Mouse (Mus musculus): ENCODE results near the gene Sapcd1. TPM values are rescaled to one million over a fixed set of nuclear protein-coding genes. Genes with fewer than 3 reads are reported as not detected.
A peak's percentile ranks its signal among the peaks of the same experiment; 100 is the strongest.

The Sapcd1 gene
- total RNA-seq (2015): 1.4 and 1.5 TPM in 2 replicates
- total RNA-seq (2017): 0.22 TPM in 1 of 2 replicates, not detected in the other

GRCm38 (mm10) chr17:35027277-35028068 is at the start of gene Sapcd1:
Gene Sapcd1, minus strand, starts transcription at chr17:35028016.
- ATAC-seq (ENCODE audit: poor library complexity, severe bottlenecking): no peak

DNA sequence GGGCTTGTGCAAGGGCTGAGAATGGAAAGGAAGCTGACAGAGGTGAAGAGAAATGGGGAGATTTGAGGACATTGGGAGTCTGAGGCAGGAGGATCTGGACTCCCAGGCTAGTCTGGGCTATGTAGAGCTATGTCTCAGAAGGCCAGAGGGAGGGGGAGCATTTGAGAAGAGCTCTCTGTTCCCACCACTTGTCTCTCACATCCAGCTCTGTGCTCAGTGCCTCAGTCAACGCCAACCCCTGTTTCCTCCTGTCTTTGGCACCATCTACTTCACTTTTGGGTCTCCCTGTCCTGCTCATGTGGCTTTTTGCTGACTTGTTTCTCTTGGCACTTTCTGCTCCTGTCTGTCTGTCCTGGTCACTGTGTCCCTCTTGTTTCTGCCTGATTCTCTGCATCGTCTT is 49.5 kb upstream of the Sapcd1 start:
- no peak for ATAC-seq (ENCODE audit: poor library complexity, severe bottlenecking)

DNA sequence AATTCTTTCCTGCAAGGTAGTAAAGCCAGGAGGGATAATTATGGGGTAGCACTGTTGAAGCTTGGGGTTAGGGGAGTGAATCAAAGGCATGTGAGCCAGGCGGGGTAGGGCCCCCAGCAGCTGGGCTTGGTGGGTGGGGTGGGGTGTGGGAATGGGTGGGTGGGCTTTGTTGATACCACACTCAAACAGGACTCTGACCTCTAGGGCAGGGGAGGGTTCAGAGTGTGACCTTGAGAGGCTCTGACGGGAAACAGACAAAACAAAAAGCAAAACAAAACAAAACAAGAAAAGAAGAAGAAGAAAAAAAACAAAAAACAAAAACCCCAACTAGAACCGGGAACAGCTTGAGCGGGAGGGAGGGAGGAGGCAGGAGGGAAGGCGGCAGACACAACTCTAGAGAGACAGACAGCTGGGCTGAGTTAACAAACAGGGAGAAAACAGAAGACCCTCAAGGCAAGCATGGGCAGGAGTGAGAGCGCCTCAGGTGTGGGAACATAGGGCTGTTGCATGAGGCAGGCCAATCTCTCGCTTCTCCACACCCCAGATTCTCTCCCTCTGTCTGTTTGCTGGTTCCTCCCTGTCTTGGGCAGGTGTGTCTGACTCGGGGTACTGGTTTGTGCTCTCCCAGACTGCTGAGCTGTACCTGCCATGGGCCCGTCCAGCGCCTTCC is 48.8 kb upstream of the Sapcd1 start, which contains the start of gene Ly6g6e:
Ly6g6e (plus strand) TSS at position 396 of the 670 bp plus-strand sequence.
- no peak for ATAC-seq (ENCODE audit: poor library complexity, severe bottlenecking)

DNA sequence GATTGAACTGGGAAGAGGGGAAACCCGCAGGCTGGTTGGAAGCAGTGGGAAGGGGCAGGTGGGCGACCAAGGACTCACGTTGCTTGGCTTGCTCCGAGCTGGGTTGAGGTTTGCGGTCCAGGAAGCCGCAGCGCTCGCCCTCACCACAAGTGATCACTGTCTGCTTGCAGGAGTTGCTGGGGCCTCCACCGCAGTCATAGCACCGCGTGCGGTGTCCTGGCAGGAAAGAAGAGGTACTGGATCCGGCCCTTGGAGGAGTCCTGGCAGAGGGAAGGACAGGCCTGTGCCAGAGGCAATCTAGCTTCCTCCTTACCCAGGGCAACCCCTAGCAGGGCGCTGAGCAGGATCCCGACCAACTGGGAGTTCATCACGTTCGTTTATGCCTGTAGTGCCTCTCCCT is 46.3 kb upstream of the Sapcd1 start:
- no peak for ATAC-seq (ENCODE audit: poor library complexity, severe bottlenecking)

GRCm38 (mm10) chr17:35071454-35071853 is 43.6 kb upstream of the Sapcd1 start:
- ATAC-seq (ENCODE audit: poor library complexity, severe bottlenecking): no peak

GRCm38 (mm10) chr17:35070556-35071229 is 42.9 kb upstream of the Sapcd1 start:
- ATAC-seq (ENCODE audit: poor library complexity, severe bottlenecking): no peak

DNA sequence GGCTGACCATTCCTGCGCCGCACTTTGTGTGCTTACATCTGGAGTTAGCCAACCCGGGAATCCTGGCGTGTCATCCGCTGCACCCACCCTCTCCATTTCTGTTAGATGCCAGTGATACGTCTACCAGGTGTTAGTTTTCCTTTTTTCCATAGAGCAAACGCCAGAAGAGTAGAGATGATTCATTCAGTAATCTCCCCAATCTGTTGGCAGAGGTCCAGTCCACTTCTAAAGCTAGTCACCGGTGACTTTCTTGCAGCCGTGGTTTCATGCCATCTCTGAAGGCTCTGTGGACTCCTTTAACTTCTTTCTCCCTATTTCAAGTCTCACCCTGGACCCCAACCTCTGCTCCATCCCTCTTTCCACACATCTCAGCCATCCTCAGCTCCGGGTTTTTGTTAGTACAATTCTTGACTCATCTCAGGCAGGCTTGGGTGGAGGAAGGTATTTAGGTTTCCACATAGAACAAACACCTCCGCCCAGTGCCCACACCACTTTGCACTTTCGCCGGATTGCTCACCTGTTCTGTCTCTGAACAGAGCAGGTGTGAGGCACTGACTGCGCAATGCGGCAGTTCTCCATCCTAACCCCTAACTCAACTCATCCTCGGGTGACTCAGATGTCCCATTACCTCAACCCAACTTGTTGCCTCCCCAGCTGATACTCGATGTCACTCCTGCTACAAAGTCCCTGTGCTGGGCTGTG is 40.5 kb upstream of the Sapcd1 start:
- ATAC-seq (ENCODE audit: poor library complexity, severe bottlenecking): no peak

DNA sequence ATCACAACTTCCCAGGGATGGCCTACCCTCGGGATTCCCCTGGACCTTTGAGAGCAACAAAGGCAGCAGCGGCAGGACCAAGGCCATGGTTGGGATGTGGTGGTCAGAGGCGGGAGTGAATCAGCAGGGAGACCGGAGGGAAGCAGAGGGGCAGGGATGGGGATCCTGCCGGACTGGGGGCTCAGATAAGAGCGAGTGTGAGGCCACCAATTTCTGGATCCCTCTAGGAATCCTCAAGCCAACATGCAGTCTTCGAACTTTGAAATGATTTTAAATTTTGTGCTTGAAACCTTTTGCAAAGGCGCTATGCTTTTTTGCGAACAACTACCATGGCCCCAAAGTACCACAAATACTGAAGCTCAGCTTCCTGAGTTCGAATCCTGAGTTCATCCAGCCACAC is 38.3 kb upstream of the Sapcd1 start, which contains the start of gene Mpig6b:
Mpig6b (minus strand) TSS at position 101 of the 400 bp plus-strand sequence.
- no peak for ATAC-seq (ENCODE audit: poor library complexity, severe bottlenecking)

DNA sequence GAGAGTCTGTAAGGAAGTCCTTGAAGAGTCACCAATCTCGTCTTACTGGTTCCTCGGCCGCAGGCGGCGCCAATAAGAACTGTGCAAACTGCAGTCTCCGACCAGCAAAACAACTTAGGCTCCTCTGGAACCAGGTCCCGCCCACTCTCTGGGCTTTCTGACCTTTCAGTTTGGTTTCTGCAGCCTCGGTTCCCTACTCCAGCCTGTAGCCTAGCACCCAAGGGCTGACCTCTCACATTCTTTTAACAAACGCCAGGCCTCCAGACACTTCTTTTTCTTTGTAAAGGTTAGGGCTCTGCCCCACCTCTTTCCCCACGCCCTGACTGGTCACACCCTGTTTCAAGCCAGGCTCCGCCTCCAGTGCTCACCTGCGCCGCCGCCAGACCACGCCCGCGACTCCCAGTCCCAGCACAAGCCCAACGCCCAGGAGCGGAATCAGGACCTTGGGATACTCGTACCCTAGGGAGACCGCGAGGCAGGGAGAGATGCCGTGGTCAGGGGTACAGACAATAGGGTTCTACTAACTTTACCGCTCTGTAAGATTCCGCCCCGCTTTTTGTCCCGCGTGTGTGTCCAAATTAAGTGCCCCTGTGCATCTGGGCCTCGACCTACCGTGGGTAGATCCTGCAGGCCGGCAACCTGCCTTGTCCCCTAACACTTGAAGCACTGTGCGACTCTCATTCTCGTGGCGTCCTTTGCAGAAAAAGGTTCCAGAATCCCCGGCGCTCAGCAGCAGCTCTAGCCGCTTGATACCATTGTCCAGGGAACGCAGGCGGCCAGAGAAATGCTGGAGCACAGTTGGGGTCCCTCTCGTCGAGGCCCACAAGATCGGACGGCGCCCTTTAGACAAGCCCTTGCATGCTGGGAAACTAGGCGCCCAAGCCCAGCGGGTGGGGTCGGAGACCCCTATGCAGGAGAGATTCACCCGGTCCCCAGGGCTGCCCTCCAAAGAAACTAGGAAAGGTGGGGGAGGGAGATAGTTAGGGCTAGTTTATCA is 37.4 kb upstream of the Sapcd1 start, which contains the start of gene Ly6g6c:
Ly6g6c (plus strand) TSS at position 438 of the 997 bp plus-strand sequence.
- ATAC-seq (ENCODE audit: poor library complexity, severe bottlenecking): peak; percentile 76

DNA sequence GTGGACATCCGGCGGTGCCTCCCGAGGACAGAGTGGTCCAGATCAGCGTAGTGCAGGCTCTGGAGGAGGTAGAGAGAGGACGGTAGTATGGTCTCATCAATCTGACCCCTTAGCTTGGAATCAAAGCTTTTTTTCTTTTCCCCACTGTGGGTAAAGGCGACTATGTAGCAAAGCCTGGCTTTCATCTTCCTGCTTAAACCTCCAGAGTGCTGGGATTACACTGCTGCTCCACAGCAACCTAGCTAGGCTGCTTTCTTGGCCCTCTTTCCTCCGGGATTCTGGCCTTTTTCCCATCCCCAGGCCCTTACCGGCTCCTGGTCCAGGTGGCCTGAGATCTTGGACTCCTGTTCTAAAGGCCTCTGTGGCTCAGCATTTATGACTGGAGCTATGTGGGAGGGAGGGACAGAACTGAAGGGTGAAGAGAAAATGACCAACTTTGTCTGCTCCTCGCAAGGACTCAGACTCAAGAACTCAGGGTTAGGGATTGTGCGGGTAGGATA is 36.6 kb upstream of the Sapcd1 start:
- no peak for ATAC-seq (ENCODE audit: poor library complexity, severe bottlenecking)

GRCm38 (mm10) chr17:35063466-35063865 is 35.6 kb upstream of the Sapcd1 start:
- no peak for ATAC-seq (ENCODE audit: poor library complexity, severe bottlenecking)

DNA sequence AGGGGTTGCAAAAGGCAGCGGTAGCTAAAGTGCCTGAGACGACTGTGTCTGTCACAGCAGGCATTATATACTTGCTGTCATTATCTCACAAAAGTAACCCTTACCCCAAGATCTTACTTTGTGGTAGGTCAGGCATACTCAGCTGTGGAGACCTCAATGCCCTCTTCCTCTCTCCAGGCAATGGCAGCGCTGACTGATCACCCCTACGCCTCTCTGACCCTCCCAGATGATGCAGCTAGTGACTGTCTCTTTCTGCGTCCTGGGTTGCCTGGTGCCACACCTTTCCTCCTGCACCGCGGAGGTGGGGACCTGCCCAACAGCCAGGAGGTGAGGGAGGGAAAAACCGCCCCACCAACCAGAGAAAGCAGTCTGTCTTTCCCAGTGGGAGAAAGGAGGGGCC is 33.5 kb upstream of the Sapcd1 start:
- no peak for ATAC-seq (ENCODE audit: poor library complexity, severe bottlenecking)

GRCm38 (mm10) chr17:35060737-35061297 is 33.0 kb upstream of the Sapcd1 start:
- ATAC-seq (ENCODE audit: poor library complexity, severe bottlenecking): no peak

DNA sequence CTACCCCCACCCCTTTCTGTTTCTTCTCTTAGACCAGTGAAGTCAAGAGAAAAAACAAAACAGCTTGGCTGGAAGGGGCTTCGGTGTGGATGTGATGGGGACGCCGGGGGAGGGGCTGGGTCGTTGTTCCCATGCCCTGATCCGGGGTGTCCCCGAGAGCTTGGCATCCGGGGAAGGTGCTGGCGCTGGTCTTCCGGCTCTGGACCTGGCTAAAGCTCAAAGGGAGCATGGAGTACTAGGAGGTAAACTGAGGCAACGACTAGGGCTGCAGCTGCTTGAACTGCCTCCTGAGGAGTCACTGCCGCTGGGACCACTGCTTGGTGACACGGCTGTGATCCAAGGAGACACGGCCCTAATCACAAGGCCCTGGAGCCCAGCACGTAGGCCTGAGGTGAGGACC is 32.3 kb upstream of the Sapcd1 start:
- ATAC-seq (ENCODE audit: poor library complexity, severe bottlenecking): no peak

DNA sequence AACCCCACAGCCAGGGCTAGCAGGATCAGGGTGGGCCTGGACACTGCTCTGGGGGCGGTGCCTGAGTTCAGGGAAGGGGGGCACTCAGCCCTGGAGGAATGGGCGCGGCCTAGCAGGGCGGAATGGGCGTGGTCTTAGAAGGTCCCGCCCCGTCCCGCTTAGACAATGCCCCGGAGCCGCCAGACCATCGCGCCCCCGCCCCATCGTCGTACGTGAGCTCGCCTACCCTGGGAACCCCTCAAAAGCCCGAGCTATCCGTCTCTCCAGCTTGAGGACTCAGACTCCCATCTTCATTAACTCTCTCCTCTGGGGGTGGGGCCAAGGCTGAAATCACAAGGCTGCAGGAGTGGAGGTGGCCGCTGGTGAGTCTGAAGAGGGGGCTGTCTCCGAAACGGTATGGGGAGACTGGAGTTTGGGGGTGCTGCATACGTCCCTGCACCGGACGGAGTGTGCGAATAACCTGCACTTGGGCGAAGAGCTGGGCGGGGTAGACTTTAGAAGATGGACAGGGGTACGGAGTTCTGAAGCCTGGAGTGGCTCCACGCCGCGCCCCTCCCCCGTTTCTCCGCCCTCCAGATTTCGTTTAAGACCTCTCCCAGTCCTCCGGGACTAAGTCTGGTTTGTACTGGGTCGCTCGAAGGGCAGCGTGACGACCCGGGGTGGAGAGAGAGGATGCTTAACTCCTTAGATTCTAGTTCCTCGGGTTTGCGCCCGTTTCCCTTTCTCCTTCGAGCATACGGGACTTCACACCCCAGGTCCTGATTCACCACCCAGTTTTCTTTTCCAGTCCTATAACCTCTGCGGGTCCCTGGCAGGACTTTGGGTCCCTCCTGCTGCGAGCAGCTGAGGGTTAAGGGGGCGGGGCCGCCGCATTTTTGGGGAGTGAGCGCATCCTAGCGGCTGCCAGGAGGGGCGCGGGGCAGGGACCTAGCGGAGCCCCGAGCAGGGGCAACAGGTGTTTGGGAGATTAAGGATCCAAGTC is 31.4 kb upstream of the Sapcd1 start, which contains the start of gene Ddah2:
Ddah2 (plus strand) TSS at position 125 of the 982 bp plus-strand sequence.
- peak; percentile 93 for ATAC-seq (ENCODE audit: poor library complexity, severe bottlenecking)

DNA sequence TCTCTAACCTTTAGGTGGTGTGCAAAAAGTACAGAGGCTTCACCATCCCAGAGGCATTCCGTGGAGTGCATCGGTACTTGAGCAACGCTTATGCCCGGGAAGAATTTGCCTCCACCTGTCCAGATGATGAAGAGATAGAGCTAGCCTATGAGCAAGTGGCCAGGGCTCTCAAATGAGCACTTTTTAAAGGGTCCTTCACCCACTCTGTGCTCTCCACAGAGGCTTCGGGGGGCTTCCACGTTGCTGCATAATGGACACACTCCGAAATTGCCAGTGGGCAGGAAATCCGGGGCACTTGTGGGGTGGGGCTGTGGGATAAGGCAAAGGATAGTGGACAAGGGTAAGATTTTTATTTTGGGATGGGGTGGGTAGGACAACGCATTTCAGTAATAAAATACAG is 30.5 kb upstream of the Sapcd1 start:
- ATAC-seq (ENCODE audit: poor library complexity, severe bottlenecking): no peak

GRCm38 (mm10) chr17:35057090-35057489 is 29.3 kb upstream of the Sapcd1 start:
- no peak for ATAC-seq (ENCODE audit: poor library complexity, severe bottlenecking)

Data from megakaryocyte, adult 5-6 weeks (primary cell).